Mouse (Mus musculus) telencephalon, adult 2 months (tissue): ENCODE measurements around the gene Zfp451.
"Not testable (repeated sequence)": the region's sequence is repeated elsewhere in the genome, so short reads cannot be mapped to it uniquely, and the experiment has no call there.

Experiments
- DNase-seq: peaks from one replicate; pipeline ENCODE4 v3.0.0-alpha.2; 2011; ENCODE audit warnings: low read depth, low spot score

The Zfp451 gene

GRCm38 (mm10) chr1:33757491-33758041 lies 56.8 kb downstream of the Zfp451 start, which contains the start of gene Bag2:
Bag2 (minus strand) TSS chr1:33757795.
- DNase-seq = no peak

DNA sequence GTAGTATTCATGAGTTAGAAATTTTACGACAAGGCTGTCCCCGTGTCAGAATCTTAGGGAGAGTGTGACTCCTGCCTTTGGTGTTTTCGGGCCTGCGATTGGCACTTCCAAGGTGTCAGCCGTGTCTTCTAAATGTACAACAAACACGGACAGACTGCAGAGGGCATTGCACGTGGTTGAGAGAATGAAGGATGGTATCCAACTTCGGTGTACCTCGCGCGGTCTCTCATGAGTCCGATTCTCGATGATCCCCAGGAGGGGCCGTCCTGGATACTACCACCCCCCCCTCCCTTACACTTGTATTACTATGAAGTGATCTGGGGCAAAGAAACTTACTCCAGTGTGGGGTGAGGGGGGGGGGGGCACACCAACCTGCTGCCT lies 57.4 kb downstream of the Zfp451 start:
- DNase-seq = no peak

DNA sequence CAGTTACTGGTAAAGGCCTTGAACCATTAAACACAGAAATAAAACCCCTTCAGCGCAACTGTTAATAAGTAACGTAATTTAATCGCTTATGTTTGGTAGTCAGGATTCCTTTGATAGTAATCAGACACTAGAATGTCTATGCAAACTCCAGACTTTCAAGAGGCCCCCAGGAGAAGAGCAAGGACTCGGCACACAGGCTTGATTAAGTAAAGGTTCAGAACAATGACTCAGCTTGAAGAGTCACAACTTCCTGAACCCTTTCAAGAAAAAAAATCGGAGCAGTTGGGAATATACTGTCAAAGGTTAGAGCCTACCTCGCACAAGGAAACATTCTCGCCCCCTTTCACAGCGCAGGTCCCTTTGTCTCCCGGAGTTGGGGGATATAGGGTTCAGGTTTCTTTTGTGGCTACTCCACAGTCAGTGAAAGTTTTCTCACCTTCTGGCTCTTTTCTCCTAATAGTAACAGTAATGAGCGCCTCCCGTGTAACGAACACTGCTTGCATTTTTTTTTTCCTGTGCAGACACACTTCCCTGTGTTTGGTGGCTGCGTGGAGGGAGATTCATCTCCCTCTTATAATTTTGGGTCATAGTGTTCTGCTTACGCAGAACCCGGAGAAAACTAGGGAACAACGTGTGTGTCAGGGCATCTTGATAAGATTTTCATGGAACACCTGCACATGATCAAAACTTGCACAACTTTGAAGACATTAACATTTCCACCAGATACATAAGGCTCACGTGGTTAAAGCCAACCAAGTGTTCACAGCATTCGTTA lies 58.0 kb downstream of the Zfp451 start:
- no peak for DNase-seq

GRCm38 (mm10) chr1:33755799-33756198 lies 58.6 kb downstream of the Zfp451 start:
- no peak for DNase-seq

- no peak for DNase-seq
Measured at GRCm38 (mm10) chr1:33754965-33755735, 59.2 kb downstream of the Zfp451 start.

DNA sequence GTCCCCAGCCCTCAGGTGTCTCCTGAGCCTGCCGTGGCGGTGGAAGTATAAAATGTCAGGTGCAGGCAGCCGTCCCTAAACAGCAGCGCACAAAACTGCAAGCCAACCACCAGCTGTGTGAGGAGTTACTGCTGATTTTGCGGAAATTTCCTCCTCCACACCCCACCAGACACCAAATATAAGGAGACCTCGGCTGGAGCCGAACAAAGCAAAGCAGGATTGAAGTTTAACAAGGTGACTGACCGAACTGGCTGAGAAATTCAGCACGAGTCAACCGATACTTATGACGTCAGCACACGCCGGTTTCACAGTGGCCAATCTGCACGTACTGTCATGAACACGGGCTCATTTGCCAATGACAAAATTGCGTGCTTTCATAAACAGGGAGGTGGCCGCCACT lies 60.3 kb downstream of the Zfp451 start:
- no peak for DNase-seq

- peak; percentile 61 for DNase-seq
Measured at GRCm38 (mm10) chr1:33751283-33751682, 63.1 kb downstream of the Zfp451 start.

DNA sequence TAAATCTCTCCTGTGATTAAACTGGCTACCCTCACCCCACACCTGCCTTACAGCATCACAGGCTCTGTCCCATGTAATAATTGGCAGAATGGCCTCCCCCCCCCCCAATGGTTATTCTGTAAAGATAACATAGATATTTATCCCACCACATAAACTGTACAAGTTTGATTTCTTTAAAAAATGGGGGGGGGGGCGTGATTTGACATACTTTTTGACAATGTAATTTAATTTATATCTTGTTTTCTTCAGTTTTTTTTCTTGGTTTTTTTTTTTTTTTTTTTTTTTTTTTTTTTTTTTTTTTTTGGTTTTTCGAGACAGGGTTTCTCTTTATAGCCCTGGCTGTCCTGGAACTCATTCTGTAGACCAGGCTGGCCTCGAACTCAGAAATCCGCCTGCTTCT lies 64.7 kb downstream of the Zfp451 start:
- not testable (repeated sequence) for DNase-seq

DNA sequence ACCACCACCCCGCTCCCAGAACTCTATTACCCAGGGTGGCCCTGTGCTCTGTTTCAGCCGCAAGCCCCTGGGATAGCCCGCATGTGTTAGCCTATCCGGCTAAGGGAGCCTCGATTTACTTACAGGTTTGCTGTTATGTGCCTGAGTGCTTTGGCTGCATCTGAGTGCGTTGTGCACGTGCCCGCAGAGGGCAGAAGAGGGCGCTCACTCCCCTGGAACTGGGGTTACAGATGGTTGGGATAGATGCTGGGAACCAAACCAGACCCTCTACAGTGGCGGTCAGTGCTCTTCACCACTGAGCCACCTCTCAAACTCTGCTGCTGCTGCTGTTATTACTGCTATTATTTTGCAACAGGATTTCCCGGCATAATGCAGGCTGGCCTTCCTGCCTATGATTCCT lies 65.3 kb downstream of the Zfp451 start:
- no peak for DNase-seq

- no peak for DNase-seq
Measured at GRCm38 (mm10) chr1:33745901-33746300, 68.5 kb downstream of the Zfp451 start.

- DNase-seq = not testable (repeated sequence)
Measured at GRCm38 (mm10) chr1:33744815-33745214, 69.6 kb downstream of the Zfp451 start.

DNA sequence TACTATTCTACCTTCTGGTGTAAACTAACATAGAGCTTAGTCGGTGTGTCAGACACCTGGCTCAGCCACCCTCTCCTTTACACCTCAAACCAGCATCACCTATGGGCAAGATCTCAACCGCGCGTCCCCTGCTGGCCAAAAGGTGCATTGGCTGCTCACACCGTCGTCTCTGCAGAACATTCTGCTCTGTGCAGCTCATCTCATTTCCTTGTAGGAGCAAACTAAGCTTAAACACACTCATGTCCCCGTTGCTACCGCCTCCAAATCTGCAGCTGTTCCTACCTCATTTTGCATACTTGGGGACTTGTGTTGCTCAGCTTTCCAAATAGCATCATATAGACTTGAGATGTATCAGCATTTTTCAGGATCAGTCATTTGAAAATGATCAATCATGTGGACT lies 71.5 kb downstream of the Zfp451 start:
- DNase-seq = peak; percentile 60

DNA sequence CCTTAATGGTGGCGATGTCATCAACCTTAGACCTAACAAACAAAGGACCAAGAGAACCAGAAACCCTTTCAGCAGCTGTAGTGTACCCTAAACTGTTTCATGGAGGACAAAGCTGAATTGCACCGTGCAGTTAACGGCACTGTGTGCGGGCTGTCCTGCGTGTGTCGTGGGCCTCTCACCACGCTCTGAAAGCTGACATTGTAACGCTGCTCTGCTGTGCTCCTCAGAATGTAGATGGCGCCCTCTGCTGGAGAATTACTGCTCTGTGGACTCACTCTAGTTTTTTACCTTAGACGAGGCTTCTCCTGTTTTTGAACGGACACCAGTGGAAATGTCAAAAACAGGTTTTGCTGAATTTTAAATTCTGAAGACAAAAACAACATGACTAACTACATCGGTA lies 75.1 kb downstream of the Zfp451 start:
- DNase-seq = no peak

DNA sequence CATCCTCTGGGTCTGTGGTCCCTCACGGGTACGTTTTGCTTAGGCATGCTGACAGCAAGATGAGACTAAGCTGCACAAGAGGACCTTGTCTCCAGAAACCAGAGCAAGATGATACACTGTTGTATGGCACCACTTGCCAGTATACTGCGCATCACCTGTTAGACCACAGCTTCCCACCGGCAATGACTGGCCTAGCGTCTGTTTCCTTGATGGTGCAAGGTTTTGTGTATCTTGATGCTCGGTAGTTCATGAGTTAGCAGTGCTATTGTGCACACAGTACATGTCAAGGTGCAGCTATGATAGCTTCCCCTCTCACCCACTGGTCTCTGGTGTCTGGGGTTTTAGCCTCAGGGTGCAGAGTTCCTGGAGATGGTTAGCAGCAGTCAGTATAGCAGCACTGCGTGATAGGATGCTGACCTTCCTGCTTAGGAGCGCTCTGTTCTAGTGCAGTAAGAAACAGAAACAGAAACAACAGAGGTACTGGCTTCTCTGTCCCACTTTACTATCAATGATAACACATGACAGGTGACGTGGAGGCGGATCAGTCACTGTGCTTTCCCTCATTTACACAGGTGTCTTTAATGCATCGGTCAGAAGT lies 75.6 kb downstream of the Zfp451 start:
- DNase-seq = no peak

DNA sequence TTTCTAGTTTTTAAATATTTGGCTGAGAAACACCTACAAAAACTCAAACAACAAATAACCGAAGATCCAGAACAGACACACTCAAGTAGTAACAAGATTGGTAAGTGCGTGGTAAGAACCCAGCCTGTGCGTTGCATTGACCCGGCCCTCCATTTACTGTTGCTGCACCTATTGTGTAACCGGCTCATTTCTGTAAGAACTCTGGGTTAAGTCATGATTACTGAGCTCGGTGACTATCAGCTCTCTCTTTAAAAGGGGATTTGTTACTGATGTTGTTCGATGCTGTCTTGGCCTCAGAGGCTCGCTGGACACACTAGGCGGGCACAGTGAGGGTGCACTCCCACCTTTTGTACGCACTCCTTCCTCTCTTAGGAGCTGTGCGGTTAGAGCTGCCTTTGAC lies 76.1 kb downstream of the Zfp451 start:
- no peak for DNase-seq

- DNase-seq = no peak
Measured at GRCm38 (mm10) chr1:33734001-33734685, 80.3 kb downstream of the Zfp451 start.

- no peak for DNase-seq
Measured at GRCm38 (mm10) chr1:33733044-33733443, 81.4 kb downstream of the Zfp451 start.

DNA sequence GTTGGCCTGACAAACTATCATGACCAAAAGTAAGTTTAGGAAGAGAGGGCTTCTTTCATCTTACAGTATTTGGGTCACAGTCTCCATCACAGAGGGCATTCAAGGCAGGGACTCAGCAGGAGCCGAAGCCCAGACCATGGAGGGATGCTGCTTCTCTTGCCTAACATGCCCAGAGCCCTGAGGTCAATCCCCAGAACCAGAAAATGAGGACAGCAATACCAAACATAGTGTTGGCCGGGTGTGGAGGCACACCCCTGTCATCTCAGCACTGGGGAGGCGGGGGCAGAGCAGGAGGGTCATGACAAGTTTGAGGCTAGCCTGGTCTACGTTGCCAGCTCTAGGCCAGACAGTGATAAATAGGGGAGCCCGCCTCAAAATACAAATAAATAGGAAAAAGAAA lies 89.3 kb downstream of the Zfp451 start:
- no peak for DNase-seq

DNA sequence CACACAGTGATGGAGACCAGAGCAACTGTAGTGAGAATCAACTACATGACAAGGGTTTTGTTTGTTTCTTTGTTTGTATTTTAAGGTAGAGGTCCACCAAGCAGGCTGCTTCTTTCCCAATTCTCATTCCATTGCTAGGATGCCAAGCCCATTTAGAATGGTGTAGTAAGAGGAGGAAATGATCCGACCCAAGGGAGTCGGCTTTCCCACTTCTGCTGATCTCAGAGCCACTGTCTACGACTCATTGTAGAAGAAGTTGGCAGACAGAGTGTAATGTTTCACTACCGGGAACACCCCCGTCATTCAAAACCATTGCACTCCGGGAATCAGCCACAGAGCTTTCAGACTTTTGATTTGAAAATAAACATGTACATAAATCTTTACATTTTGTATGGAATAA lies 89.9 kb downstream of the Zfp451 start:
- DNase-seq = no peak

GRCm38 (mm10) chr1:33721020-33721419 lies 93.4 kb downstream of the Zfp451 start:
- no peak for DNase-seq

DNA sequence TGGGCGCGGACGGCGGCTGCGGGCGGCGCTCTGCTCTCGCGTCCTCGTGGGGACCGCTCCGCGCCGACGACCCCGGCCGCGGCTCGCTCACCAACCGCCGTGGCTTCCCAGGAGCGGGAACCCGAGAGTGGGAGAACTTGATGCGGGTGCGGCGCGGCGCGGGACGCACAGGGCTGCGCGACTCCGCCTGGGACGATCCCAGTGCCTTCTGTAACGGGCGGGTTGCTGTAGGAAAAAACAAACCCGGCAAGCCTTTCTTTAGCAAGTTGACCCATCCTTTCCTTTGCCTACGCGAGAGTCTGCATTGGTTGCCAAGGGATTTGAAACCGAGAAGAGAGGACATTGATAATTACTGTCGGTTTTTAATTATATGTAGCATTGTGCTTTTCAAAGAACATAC lies 94.2 kb downstream of the Zfp451 start:
- no peak for DNase-seq

DNA sequence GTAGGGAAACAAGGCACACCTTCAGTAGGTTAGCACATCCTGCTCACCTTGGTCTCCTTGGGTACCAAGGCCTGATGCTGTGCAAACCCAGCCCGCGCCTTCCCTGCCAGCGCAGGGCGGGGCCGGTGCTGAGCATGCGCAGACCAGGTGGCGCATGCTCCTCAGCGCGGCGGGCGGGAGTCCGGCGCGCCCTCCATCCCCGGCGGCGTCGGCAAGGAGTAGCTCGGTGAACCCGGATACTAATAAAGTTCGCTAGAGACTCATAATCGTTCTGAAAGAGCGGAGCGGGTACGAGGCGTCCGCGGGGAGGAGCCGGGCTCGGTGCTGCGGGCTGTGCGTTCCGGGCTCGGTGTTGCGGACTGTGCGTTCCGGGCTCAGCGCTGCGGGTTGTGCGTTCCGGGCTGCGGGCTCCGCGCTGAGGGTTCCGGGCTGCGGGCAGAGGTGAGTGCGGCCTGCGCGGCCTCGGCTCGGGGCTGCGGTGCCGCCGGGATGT lies 94.6 kb downstream of the Zfp451 start, which contains the start of gene Rab23:
Rab23 (plus strand) TSS at position 155 of the 493 bp plus-strand sequence.
- DNase-seq = peak; percentile 78
